Mouse (Mus musculus) stomach, postnatal 0 days (tissue): Measurements from ENCODE around the gene Rbm34. TPM values are rescaled to one million over a fixed set of nuclear protein-coding genes. Genes with fewer than 3 reads are reported as not detected.
A peak's percentile ranks its signal among the peaks of the same experiment; 100 is the strongest.

Source experiments
- ATAC-seq: fragments of 200-750 bp; cut with Nextera tagmentation; 2 replicates; pipeline ENCODE4 v1.8.0; 2017; ENCODE audit not compliant: low FRiP score, low TSS enrichment
- DNase-seq: peaks from one replicate; pipeline ENCODE4 v3.0.0-alpha.2; 2016; ENCODE audit warnings: low spot score
- H3K27ac ChIP-seq: fragments of 300-500 bp; sonication (generic); replicated peaks from 2 replicates; pipeline ENCODE4 v1.5.1; 2014; ENCODE audit warnings: mild to moderate bottlenecking, control low read depth
- H3K27me3 ChIP-seq: fragments of 300-500 bp; sonication (generic); 2 replicates; pipeline ENCODE4 v1.6.1; 2014; ENCODE audit warnings: low read length; ENCODE audit not compliant: control insufficient read depth, insufficient read depth
- H3K36me3 ChIP-seq: fragments of 300-500 bp; sonication (generic); 2 replicates; pipeline ENCODE4 v1.6.1; 2014; ENCODE audit warnings: low read length, mixed read lengths; ENCODE audit not compliant: control insufficient read depth, insufficient read depth
- H3K4me1 ChIP-seq: fragments of 300-500 bp; sonication (generic); replicated peaks from 2 replicates; pipeline ENCODE4 v1.6.1; 2014; ENCODE audit warnings: antibody characterized with exemption; ENCODE audit not compliant: control insufficient read depth, insufficient read depth
- H3K4me2 ChIP-seq: fragments of 300-500 bp; sonication (generic); replicated peaks from 2 replicates; pipeline ENCODE4 v1.6.1; 2014; ENCODE audit warnings: low read depth, mild to moderate bottlenecking, control low read depth, moderate library complexity
- H3K4me3 ChIP-seq: fragments of 300-500 bp; sonication (generic); 2 replicates; pipeline ENCODE4 v1.5.1; 2014; ENCODE audit warnings: low read depth, low read length, control low read depth
- H3K9ac ChIP-seq: fragments of 300-500 bp; sonication (generic); 2 replicates; pipeline ENCODE4 v1.6.1; 2014; ENCODE audit warnings: mild to moderate bottlenecking, low read length, control low read depth, mixed read lengths
- H3K9me3 ChIP-seq: fragments of 300-500 bp; sonication (generic); 2 replicates; pipeline ENCODE4 v1.6.1; 2016; ENCODE audit warnings: low read length; ENCODE audit not compliant: control insufficient read depth
- CTCF ChIP-seq: IDR thresholded peaks from 2 replicates; pipeline ENCODE4 v1.5.1; 2016; ENCODE audit warnings: antibody characterized with exemption, low read depth, mild to moderate bottlenecking, moderate library complexity
- EP300 ChIP-seq: optimal IDR thresholded peaks from 2 replicates; pipeline ENCODE3; 2016; ENCODE audit warnings: antibody characterized with exemption
- WGBS: fragments of 180-500 bp; shearing (Covaris S2); extraction: QIAGEN DNeasy Blood & Tissue Kit; methylation state at CpG from one replicate; pipeline ENCODE4 v1.1.7; 2014; 5-methylcytosine and 5-hydroxymethylcytosine counted together
- polyA plus RNA-seq: library from polyadenylated mRNA; unstranded; fragments of >200 nt; fragmentation: Nextera tagmentation; extraction: Ambion mirVana; gene quantifications from 2 replicates; pipeline ENCODE4 v1.2.1, GENCODE M21; 2015

The Rbm34 gene
- polyA plus RNA-seq, 1 experiment from 2014 or later: 18.4 TPM

DNA sequence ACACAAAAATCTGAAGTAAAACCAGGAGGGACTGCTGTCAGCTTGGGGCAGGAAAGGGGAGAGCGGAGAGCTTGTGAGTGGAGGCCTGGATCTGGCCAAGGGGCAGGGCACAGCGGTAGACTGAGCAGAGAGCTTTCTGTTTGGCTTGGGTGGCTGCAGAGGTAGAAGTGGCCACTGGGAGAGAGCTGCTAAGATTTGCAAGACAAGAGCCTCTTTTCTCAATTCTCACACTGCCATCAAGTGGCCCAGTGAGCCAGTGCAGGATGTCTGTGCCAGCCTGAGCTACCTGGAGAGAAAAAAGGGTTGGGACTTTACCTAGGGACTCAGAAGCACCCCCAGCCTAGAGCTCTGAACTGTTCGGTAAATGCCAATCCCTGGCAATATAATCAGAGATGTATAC lies 50.0 kb downstream of the Rbm34 start:
- Histone ChIP-seq H3K9ac (no peak overlapping the region), H3K4me3 (no peak overlapping the region), H3K4me2 (no peak overlapping the region), H3K27me3 (no peaks in the 10 kb centered on the region), H3K9me3 (no peaks in the 10 kb centered on the region), H3K4me1 (no peaks in the 10 kb centered on the region; the same call in 1 of the 2 replicates), H3K27ac (peak overlapping the region; percentile 50), H3K36me3 (no peaks in the 10 kb centered on the region)
- TF ChIP-seq EP300 (no peak), CTCF (peak; percentile 94)
- WGBS: 13% methylated on average over 3 of the region's 3 CpGs
- peak; percentile 86 for DNase-seq
- peak; percentile 78 for ATAC-seq

DNA sequence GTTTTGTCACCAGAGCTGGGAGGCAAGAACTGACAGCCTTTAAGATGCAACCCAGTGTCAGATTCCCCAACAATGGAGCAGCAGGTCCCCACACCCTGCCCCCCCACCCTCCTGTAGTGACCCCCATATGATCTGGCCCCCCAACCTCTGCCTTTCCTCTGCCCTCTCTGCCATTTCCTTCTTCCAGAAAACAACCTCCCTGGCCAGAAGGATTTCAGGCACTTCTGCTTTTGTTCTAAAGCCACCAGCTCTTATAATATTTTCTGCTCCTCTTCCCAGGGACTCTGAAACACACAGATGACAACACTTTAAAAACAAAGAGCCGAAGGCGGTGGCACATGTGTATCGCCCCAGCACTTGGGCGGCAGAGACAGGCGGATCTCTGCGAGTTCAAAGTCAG lies 50.5 kb downstream of the Rbm34 start:
- 74% methylated on average over 6 of the region's 6 CpGs for WGBS
- DNase-seq: no peak
- no peak overlapping the region for H3K4me2 ChIP-seq
- H3K27ac ChIP-seq: peak overlapping the region; percentile 50
- ATAC-seq: no peak
- H3K4me3 ChIP-seq: no peak overlapping the region
- no peaks in the 10 kb centered on the region for H3K27me3 ChIP-seq
- H3K36me3 ChIP-seq: no peaks in the 10 kb centered on the region
- no peak overlapping the region for H3K9ac ChIP-seq
- H3K9me3 ChIP-seq: no peaks in the 10 kb centered on the region
- no peaks in the 10 kb centered on the region; the same call in 1 of the 2 replicates for H3K4me1 ChIP-seq
- TF ChIP-seq EP300: no peak
- no peak for TF ChIP-seq CTCF

DNA sequence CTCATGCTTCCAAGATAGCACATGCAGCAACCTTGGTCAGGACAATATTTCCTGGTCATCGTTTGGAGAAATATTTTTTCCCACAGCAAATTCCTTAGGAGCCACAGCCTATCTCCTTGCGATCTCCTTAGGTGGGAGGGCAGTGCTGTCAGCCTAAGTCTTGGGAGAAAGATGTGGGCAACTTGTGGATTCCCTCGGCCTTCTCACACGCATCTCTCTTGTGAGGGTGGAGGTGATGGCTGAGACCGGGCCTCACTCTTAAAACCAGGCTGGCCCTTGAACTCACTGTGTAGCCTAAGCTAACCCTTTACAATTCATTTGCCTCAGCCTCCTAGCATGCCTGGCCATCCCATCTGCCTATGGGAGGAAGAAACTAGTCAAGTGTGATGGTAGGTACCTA lies 51.2 kb downstream of the Rbm34 start:
- Histone ChIP-seq H3K27me3 (no peaks in the 10 kb centered on the region), H3K27ac (peak overlapping the region; percentile 63; the same call in 1 of the 2 replicates)
- DNase-seq: no peak

GRCm38 (mm10) chr8:126919255-126919654 lies 51.6 kb downstream of the Rbm34 start:
- H3K27me3 ChIP-seq: no peaks in the 10 kb centered on the region
- H3K4me3 ChIP-seq: no peak overlapping the region
- H3K4me2 ChIP-seq: no peak overlapping the region
- peak overlapping the region; percentile 63; the same call in 1 of the 2 replicates for H3K27ac ChIP-seq
- H3K36me3 ChIP-seq: no peaks in the 10 kb centered on the region
- peak; percentile 83 for ATAC-seq
- WGBS: 47% methylated on average over 2 of the region's 2 CpGs
- H3K4me1 ChIP-seq: no peaks in the 10 kb centered on the region; the same call in 1 of the 2 replicates
- peak; percentile 58 for DNase-seq
- H3K9ac ChIP-seq: no peak overlapping the region
- no peak for TF ChIP-seq CTCF
- TF ChIP-seq EP300: no peak
- no peaks in the 10 kb centered on the region for H3K9me3 ChIP-seq

More for the DNA sequence above, 51.2 kb downstream of the Rbm34 start:
- TF ChIP-seq CTCF (no peak), EP300 (no peak)
- WGBS: 77% methylated on average over 5 of the region's 5 CpGs
- H3K9ac ChIP-seq: no peak overlapping the region
- H3K4me1 ChIP-seq: no peaks in the 10 kb centered on the region; the same call in 1 of the 2 replicates
- H3K4me3 ChIP-seq: no peak overlapping the region
- no peak for ATAC-seq
- no peak overlapping the region for H3K4me2 ChIP-seq
- H3K9me3 ChIP-seq: no peaks in the 10 kb centered on the region
- H3K36me3 ChIP-seq: no peaks in the 10 kb centered on the region

GRCm38 (mm10) chr8:126918356-126918755 lies 52.5 kb downstream of the Rbm34 start:
- Histone ChIP-seq H3K9ac (no peak overlapping the region), H3K4me3 (no peak overlapping the region), H3K4me1 (peaks cover 2% of the 10 kb centered on the region), H3K27ac (no peak overlapping the region), H3K4me2 (no peak overlapping the region), H3K27me3 (no peaks in the 10 kb centered on the region), H3K36me3 (no peaks in the 10 kb centered on the region), H3K9me3 (no peaks in the 10 kb centered on the region)
- 95% methylated on average over 1 of the region's 1 CpGs for WGBS
- ATAC-seq: no peak
- TF ChIP-seq EP300: no peak
- no peak for TF ChIP-seq CTCF
- DNase-seq: no peak

DNA sequence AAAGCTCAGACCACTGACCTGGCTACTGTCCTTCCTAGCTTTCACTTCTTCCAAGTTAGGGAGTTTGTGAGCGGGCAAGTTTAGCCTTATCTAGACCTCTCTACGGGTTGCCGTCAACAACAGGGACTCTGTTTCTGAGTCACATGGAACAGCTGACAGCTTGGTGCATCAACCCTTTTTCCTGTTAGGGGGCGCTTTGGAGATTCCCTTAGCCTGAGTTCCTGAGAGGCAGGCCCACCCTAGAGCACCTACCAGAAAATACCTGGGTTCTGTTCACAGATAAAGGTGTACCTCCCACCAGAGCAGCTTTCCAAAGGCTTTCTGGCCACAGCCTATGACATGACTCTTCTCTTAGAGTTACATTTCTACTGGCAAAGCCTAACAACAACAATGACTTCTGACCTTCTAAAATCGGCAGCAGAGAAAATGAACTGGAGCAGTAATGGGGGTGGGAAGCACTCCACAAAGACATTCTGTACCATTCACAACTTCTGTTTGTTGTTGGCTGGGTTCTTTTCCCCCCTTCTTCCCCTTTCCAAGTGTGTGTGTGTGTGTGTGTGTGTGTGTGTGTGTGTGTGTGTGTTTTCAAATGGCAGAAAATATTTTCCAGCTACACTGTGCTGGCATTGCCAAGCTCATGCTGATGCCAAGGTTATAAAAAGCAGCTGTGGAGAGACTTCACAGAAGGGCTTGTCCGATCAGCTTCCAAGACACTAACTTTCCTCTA lies 53.5 kb downstream of the Rbm34 start:
- ATAC-seq (no peak), DNase-seq (no peak)
- TF ChIP-seq CTCF: peak; percentile 44
- TF ChIP-seq EP300: peak; percentile 23
- Histone ChIP-seq H3K4me3 (no peak overlapping the region), H3K9ac (no peak overlapping the region), H3K4me2 (no peak overlapping the region), H3K4me1 (peaks cover 6% of the 10 kb centered on the region; the same call in 1 of the 2 replicates), H3K27ac (peak overlapping the region; percentile 49), H3K9me3 (no peaks in the 10 kb centered on the region), H3K27me3 (no peaks in the 10 kb centered on the region), H3K36me3 (no peaks in the 10 kb centered on the region)
- WGBS: 49% methylated on average over 6 of the region's 6 CpGs
